Mouse (Mus musculus): ENCODE data around the gene Tnfsf10.
"Not testable (repeated sequence)": the region's sequence is repeated elsewhere in the genome, so short reads cannot be mapped to it uniquely, and the experiment has no call there.

Gene Tnfsf10

DNA sequence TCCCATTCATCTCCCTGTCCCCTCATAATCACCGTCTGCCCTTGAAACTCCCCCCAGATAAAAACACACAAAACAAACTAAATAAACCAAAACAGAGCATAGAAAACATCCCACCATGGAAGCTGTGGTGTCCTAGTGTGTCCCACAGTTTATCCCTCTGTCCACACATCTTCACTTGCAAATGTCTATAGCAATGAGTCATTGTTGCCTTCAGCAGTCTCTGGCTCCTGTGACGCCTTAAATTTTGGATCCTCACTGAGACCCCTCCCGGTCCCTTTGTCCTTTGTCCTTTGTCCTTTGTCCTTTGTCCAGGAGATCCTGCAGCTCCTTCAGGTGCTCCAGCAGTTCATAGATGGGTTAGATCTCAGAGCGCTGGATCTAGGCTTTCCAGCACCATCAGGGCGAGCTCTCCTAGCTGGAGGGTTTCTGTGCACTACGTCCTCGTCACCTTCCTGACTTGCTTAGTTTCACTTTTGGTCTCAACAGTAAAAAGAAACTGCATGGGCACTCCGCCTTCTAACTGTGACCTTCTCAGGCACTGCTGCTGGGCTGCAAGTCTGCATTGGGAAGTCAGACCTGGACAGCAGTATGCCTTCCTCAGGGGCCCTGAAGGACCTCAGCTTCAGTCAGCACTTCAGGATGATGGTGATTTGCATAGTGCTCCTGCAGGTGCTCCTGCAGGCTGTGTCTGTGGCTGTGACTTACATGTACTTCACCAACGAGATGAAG lies at the start of gene Tnfsf10:
Gene Tnfsf10 (plus strand): TSS at position 470 of the 729 bp plus-strand sequence.
- DNase-seq, result no peak

DNA sequence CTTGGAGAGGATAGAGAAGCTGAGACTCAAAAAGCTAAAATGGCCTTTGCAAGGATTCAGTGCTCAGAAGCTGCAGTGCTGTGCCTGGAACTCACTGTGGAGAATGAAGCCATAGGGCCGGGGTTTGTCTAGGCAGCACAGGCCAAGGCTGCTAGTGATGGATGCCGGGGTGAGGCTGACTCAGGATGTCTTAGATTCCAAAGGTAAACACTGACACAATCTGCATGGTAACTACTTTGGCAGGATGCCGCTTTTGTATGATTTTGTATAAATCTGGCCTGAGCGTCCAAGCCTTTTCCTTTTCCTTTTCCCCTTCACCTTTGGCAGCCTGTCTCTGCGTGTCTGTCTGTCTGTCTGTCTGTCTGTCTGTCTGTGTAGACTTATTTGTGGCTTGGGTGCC lies 49.5 kb upstream of the Tnfsf10 start:
- no peak for DNase-seq

DNA sequence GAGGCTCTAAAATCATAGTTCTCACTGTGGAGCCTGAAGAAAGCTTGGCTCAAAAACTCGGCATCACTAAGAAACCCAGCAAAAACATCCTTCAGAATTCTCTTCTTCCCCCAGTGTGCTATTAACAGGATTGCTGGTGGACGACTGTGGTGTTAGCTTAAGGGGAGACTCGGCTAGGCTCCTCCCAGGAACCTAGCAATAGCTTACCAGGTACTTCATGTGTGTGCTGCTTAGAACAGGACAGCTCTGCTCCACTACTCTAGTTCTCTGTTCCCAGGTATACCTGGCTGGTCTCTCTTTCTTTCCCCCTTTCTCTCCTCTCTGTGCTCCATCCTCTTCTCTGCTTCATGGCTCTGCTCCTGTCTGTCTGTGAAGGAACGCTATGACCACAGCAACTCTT lies 48.9 kb upstream of the Tnfsf10 start:
- DNase-seq, result no peak

DNA sequence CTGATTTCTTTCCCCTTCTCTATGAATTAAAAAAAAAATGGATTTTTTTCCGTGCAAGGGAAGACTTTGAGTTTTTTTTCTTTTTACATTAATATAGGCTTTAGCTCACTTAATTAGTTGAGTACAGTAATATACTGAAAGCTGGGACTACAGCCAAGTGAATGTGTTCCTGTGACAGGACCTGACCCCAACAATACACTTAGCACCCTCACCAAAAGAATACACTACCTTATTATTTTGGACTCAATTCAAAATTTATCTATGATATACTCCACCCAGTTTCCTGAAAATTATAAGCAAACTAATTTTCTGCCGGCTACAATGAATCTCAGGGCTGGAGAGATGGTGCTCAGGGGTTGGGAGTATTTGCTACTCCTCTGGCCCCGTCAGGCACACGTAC lies 47.7 kb upstream of the Tnfsf10 start:
- no peak for DNase-seq

- no peak for DNase-seq
Observed at GRCm38 (mm10) chr3:27270160-27270962, 46.5 kb upstream of the Tnfsf10 start.

DNA sequence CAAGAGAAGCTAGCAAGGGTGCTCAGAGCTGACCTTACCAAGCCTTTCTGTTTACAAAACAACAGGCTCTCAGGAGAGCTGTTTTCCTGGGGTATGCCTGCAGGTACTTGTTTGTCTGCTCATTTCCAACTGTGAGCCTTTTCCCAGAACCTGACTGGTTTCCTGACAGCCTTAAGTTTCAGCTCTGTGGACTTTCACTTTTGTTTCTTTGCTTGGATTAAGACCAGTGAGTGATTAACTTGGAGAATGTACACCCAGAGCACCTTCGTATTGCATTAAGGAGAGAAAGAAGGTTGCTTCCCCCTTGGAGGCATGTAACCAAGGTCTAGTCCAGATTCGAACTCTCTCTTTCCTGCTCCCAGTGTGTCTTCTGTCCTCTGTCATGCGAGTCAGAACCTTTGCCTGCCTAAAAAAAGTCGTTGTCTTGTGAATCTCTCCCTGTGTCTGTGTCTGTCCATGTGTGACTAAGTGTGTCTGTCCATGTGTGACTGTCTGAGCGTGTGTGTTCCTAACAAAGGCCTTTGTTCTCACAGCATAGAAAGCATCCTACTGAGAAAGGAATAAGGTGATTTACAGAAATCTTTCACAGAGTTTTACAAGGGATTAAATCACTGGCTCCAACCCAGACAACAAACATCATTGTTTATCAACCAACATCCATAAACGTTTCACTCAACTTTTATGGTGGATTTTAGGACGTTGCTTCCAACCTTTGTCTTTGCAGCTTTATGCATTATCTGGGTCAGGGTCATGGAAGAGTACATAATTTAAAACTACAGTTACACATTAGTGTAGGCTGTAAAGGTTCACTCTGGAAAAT lies 43.7 kb upstream of the Tnfsf10 start:
- DNase-seq, result no peak

DNA sequence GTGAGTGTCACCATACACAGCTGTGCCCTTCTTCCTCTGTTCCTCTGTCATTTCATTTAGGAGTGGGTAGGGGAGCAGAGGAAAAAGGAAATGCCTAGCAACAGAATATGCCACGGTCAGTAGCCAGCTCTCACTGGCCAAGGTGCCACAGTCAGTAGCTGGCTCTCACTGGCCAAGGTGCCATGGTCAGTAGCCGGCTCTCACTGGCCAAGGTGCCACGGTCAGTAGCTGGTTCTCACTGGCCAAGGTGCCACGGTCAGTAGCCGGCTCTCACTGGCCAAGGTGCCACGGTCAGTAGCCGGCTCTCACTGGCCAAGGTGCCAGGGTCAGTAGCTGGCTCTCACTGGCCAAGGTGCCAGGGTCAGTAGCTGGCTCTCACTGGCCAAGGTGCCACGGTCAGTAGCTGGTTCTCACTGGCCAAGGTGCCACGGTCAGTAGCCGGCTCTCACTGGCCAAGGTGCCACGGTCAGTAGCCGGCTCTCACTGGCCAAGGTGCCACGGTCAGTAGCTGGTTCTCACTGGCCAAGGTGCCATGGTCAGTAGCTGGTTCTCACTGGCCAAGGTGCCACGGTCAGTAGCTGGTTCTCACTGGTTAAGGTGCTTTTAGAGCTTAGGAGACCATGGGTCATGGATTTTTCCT lies 37.4 kb upstream of the Tnfsf10 start:
- DNase-seq, result not testable (repeated sequence)

GRCm38 (mm10) chr3:27280280-27280749 lies 36.5 kb upstream of the Tnfsf10 start:
- DNase-seq, result no peak

- no peak for DNase-seq
Observed at GRCm38 (mm10) chr3:27283071-27283713, 33.6 kb upstream of the Tnfsf10 start.

DNA sequence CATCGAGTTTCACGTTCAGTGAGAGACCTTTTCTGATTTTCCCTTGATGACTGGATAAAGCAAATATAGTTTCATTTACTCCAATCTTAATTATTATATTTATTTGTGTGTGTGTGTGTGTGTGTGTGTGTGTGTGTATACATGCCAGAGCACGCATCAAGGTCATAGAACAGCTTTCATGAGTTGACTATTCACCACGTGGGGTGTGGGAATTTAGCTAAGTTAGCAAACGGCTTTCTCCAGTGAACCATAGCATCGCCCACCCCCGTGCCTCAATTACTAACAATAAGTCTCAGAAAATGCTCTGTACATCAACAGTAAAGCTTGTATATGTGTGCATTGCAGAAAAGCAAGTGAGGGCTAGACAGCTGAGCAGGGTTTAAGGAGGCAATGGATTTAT lies 33.0 kb upstream of the Tnfsf10 start:
- DNase-seq, result no peak

DNA sequence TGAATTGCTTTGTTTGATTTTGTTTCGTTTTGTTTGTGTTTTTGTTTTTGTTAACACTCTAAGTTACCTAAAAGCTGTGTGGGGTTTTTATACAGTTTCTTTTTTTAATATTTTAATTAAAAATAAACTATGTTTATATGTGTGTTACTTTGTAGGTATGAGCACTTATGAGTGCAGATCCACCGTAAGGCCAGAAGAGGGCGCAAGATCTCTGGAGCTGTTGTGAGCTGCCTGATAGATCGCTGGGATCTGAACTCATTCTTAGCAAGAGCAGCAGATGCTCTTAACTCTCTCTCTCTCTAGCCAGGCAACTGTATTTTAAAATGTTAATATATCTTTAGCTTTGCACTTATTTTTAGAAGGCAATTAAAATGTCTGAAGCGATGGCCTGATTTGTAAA lies 32.6 kb upstream of the Tnfsf10 start:
- no peak for DNase-seq

DNA sequence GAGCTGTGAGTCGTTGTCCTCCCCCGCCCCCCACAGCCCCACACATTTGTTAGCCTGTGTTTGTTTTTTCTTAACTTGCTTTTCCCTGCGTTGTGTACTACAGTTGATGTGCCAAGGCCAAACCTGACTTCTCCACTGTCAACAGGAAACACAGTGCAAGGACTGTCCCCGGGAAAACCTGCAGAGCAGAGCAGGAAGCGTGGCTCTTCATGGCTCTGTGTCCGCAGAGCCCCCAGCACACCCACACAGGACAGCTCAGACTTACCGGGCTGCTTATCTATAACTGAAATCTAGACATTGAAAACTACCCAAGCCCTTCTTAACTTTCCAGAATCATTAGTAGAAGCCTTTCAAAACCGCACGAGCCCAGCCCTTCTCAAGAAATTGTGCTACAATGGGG lies 31.8 kb upstream of the Tnfsf10 start:
- no peak for DNase-seq

DNA sequence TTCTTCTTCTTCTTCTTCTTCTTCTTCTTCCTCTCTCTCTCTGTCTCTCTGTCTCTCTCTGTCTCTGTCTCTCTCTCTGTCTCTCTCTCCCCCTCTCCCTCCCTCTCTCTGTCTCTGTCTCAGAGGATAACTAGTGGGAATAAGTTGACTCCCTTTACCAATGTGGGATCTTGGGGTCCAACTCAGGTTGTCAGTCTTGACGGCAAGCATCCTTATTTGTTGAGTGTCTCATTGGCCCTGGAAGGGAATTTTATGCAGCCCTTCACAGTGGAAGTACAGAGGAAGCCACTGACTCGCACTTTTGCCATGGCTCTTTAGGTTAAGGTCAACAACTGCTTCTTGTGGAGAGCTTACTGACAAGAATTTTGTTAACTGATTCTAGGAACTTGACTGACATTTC lies 28.5 kb upstream of the Tnfsf10 start:
- no peak for DNase-seq

DNA sequence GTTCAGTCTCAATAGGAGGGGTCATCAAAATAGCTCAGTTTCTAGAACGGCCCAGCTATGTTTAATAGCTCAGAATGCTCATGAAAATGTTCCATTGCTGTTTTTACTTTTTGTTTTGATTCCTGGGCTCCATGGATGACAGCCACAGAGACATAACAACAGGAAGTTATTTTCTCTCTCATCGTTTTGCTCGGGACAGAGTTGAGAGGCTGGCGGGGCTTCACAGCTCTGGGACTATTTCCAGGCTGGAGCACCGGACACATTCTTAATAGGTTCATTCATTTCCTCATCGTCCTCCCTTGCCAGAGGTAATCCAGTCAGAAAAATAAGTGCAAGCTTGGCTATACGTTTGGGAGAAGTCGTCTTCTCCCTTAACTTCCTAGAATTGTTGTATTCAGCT lies 27.9 kb upstream of the Tnfsf10 start:
- DNase-seq, result no peak

- DNase-seq, result no peak
Observed at GRCm38 (mm10) chr3:27290285-27290684, 26.5 kb upstream of the Tnfsf10 start.

DNA sequence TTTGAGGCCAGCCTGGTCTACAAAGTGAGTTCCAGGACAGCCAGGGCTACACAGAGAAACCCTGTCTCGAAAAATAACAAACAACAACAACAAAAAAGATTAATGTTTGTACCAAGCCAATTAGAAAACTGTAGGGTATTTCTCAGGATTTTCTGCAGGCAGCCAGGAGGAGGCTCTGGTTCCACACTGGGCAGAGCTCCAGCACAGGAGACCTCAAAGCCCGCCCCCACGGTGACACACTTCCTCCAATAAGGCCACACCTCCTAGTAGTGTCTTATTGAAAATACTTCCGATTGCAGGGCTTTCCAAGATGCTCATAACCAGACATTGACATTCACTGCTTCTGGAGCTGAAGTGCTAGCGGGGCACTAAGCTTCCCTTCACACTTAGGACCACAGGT lies 25.9 kb upstream of the Tnfsf10 start:
- DNase-seq, result not testable (repeated sequence)

DNA sequence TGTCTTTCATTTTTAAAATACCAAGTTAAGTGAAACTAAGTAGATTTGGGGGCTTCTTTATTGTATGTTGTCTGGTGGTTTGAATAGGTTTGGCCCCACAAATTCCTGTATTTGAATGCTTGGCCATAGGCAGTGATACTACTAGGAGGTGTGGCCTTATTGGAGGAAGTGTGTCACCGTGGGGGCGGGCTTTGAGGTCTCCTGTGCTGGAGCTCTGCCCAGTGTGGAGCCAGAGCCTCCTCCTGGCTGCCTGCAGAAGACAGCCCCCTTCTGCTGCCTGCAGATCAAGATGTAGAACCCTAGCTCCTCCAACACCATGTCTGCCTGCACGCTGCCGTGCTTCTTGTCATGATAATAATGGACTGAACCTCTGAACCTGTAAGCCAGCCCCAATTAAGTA lies 25.4 kb upstream of the Tnfsf10 start:
- not testable (repeated sequence) for DNase-seq

GRCm38 (mm10) chr3:27293645-27294385 lies 23.0 kb upstream of the Tnfsf10 start:
- no peak for DNase-seq

GRCm38 (mm10) chr3:27300451-27300850 lies 16.4 kb upstream of the Tnfsf10 start:
- no peak for DNase-seq

- no peak for DNase-seq
Observed at GRCm38 (mm10) chr3:27302339-27303022, 14.3 kb upstream of the Tnfsf10 start.

- no peak for DNase-seq
Observed at GRCm38 (mm10) chr3:27306815-27307214, 10.0 kb upstream of the Tnfsf10 start.

Measured in right cerebral cortex, adult 18-20 months (tissue).